Mouse (Mus musculus) right cerebral cortex, adult 2 months (tissue): ENCODE results near the gene Dhh.
A peak's percentile ranks its signal among the peaks of the same experiment; 100 is the strongest.

Experiments
- DNase-seq, 2 experiments: peaks; one replicate each; pipeline ENCODE4 v3.0.0; 2021 to 2022; ENCODE audit warnings: low spot score in 2 of 2

Gene Dhh

GRCm38 (mm10) chr15:98916016-98916415, 17.7 kb upstream of the Dhh start:
- DNase-seq: no peak

- DNase-seq: no peak
Measured at GRCm38 (mm10) chr15:98914903-98915302, 16.6 kb upstream of the Dhh start.

DNA sequence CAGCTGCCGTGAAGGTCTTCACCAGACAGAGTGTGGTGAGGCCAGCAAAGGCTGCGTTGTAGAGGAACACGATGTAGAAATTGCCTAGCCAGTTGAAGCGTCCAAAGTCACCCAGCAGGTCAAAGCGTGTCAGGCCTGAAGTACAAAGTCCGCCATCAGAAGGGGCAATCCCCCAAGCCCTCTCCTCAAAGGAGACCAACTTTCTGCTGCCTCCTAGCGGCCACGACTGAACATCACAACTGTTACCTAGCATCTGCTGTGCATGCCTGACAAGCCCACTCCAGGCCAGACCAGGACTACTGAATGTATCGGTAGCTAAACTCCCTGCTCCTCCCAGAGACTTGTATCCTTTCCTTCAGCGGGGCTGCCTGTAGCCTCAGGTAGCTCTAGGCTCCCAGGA, 6.4 kb upstream of the Dhh start:
- peak; percentile 17 to 18 for DNase-seq

DNA sequence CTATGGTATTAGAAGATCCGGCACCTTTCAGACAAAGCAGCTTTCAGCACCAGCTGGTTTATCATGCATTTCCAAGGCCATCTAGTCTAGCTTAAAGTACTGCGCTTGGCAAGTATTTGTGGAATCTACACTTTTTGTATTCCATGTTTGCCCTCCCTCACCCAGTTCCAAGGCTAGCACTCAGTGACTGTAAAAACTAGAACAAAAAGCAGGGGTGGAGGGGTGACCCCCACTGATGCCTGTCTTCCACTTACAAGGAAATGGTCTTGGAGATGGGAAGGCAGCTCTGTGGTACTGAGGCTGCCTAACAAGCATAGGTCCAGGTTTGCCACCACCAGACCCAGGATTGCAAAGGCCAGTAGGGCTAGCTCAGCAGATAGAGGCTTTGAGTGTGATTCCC, 4.3 kb upstream of the Dhh start:
- no peak for DNase-seq

- no peak for DNase-seq
Measured at GRCm38 (mm10) chr15:98901530-98901929, 3.2 kb upstream of the Dhh start.

DNA sequence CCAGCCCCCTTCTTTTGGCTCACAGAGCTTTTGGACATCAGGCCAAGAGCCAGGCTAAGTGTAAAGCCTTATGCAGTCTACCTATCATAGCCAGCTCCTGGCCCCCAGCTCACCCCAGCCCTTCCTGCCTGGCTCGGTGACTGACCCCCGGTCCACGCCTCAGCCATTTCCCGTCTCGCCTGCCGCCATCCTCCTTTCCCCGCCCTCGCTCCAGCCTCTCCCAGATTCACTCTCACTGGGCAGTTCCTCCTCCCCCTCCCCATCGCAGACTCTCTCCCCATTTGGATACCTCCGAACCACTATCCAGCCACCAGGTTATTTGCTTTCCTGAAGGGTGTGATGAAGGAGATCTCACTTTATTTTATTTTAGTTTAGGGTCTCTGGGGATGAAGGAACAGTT, 845 bp downstream of the Dhh start:
- no peak for DNase-seq

- peak in 1 of 2 experiments; percentile 11 for DNase-seq
Measured at GRCm38 (mm10) chr15:98895635-98896589, 2.4 kb downstream of the Dhh start.

GRCm38 (mm10) chr15:98894746-98895634, 3.4 kb downstream of the Dhh start:
- peak in 1 of 2 experiments; percentile 14 for DNase-seq

DNA sequence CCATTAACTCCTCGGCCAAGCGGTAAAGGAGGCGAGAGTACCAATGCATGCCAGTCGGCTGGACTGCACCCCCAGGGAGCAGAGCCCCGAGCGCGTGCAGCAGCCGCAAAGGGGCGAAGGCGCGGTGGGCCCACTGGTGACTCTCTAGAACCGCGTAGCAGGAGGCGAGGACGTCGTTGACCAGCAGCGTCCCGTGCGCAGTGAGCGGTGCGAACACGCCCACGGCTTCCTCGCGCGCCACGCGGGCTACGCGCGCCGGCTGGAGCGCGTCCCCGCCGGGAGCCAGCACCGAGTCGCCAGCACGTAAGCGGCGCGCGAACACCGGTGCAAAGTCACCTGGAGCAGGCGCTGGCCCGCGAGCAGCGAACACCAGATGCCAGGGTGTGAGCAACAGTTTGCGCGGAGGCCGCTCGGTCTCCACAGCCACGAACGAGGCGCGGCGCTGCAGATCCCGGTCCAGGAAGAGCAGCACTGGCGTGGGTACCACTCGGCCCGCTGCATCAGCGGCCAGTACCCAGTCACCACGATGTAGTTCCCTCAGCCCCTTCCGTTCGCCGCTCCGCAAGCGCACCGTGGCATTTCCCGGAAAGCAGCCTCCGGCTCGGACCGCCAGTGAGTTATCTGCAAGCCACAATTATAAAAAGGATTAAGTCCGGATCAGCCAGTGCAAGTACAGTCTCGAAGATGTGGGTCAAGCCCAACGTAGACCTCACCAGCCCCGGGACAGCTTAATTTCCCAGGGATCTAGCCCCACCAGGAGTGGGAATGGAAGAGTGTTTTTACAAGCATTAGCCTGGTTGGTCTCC, 4.2 kb downstream of the Dhh start, which contains the start of gene Rhebl1:
Gene Rhebl1 (minus strand): TSS at position 601 of the 806 bp plus-strand sequence.
- DNase-seq: peak; percentile 41 to 45

GRCm38 (mm10) chr15:98893036-98893435, 5.3 kb downstream of the Dhh start:
- no peak for DNase-seq

DNA sequence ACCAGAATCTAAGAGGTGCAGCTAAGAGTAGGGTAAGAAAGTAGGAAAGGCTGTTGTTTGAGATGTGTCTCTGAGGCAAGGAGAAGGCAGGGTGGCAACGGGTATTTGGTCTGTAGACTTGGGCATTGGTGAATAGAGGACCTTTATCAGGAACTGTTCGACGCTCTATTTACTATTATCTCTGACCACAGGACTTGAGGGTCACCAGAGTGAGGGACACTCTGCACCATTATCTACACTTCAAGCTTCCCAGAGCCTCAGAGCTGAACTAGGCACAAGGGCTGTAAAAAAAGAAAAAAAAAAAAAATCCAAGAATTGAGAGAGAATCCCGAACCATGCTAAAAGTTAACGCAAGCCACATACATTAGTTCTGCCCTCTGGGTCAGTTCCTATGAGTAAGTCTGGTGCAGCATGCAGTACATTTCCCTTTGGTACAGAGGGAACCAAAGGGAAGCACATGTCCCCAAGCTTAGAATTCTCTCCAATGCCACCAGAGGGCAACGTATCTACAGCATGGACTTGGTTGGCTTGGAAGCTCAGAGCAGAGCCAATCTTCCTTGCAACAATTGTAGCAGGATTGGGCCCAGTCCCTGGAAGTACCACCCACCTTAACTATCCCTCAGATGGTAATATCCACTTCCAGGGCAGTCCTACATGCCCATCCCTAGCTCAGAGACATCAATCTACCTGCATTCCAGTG, 6.3 kb downstream of the Dhh start:
- DNase-seq: peak; percentile 67

DNA sequence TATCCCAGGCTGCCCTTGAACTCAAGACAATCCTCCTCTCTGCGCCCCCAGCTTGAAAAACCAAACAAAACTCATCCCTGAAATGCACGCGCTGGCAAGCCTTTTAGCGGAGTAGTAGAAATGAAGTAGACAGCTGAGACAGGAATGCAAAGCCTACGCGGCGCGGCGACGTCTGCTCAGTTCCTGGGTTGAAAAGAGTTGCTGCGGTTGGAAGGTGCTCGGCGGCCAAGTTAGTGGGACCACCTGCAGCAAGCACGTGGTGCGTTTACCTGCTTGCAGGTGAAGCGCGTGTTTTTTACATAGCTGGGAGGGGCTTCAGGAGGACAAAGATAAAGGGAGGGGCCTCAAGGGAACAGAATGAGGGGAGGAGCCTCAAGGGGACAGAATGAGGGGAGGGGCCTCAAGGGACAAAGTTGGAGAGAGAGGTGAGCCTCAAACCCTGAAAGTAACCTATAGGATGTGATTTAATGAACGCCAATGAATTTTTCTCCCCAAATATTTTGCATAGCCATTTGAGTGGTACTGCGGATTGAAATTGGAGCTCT, 7.1 kb downstream of the Dhh start:
- DNase-seq: peak in 1 of 2 experiments; percentile 19

DNA sequence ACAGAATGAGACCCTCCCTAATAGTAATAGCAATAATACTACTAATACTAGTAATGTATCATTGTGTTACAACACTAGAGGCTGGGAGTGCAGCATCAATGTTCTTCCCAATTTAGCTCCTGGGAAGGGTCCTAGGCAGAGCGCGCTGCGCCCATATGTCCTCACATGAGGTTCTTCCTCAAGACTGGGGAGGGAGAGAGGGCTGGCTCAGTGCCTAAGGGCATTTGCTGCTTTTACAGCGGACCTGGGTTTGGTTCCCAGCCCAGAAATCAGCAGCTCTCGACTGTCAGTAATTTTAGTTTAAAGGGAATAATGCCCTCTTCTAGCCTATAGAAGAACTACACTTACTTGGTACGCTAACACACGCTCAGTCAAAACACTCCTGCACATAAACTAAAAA, 10.8 kb downstream of the Dhh start:
- no peak for DNase-seq

DNA sequence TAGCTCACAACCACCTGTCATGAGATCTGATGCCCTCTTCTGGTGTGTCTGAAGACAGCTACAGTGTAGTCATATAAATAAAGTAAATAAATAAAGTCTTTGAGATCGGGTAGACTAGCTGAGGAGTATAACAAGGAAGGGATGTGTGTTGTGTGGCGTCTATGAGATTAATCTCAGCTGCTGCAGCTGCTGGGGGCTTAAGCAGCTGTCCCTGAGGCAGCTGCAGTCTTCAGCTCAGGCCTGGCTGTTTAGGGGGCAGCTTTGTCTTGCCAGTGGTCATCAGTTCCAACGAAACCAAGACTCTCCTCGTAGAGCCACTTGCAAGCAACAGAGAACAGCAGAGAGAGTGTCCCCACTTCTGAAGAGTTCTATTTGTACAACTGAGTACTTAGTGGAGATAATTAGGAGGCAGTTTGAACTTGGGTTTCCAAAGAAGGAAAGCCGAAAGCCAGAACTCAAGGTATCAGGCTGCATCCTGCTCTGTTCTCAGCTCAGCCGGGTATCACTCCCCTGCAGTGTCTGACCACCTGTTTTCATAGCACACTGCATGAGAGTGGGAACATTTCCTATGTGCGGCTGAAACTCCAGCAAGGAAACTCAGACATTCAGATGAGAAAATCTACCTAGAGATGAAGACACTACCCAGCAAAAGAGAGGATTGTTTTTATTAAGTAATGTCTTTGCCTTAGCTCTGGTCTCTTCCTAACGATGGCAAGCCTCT, 11.5 kb downstream of the Dhh start:
- DNase-seq: no peak

DNA sequence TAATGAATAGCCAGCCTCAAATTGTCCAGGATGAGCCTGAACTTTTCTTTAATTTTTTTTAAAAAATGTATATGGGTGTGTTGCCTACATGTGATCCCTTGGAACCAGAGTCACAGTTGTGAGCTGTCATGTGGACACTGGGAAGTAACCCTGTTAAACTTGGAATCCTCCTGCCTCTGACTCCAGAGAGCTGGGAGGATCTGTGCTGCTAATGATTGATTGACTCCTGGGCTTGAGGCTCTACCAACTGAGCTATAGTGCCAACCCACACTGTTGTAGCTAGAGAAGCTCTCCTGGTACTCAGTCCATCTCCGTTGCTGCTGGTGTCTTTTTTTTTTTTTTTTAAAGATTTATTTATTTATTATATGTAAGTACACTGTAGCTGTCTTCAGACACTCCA, 14.2 kb downstream of the Dhh start:
- DNase-seq: no peak

- no peak for DNase-seq
Measured at GRCm38 (mm10) chr15:98883661-98884060, 14.7 kb downstream of the Dhh start.

GRCm38 (mm10) chr15:98881656-98882008, 16.7 kb downstream of the Dhh start:
- DNase-seq: no peak

DNA sequence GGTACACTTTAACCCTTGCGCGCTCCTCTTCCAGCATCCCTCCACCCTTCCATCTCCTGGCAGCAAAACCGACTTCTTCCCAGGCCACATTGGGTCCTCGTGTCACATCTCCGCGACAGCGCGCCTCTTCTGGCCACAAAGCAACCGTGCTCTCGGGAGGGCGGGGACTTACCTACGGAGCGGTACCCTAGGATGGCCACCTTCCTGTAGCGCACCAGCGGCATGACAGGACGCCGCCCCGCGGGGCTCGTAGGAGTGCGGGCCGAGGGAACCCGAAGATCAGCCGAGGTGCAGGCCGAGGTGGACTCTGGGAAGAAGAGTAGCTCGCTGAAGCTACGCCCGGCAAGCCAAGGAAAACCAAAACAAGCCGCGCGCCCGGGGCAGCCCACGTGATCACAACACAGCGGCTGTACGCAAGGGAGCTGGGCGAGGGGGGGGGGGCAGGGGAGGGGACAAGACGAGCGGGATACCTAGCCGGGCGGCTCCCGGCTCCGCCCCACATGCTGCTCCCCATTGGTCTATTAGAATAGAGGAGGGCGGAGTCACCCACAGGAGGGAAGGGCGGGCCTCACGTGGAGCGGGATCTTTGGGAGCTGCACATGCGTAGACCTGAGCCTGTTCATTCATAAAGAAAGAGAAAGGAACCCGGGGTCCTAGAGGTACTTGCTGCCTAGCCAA, 17.2 kb downstream of the Dhh start:
- peak; percentile 87 to 89 for DNase-seq

DNA sequence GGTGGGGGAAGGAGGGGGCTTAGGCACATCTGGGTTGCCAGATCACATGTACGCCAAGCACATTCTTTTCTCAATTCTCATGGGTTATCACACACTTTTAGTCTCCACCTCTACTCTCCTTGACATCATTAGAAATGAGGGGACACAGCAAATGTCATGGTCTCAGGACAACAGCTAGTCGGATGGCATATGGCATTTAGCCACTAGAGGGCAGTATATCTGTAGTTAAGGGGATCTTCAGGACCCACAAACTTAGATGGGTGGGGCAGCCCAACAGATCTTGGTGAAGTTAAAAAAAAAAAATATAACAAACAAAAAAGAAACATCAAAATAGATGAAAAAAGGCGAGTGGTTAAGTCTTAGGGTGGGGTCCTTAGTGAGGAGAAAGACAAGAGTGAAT, 21.0 kb downstream of the Dhh start:
- DNase-seq: peak; percentile 50 to 70
